Mouse (Mus musculus): ENCODE measurements around the gene C9. TPM values are rescaled to one million over a fixed set of nuclear protein-coding genes. Genes with fewer than 3 reads are reported as not detected.
A peak's percentile ranks its signal among the peaks of the same experiment; 100 is the strongest.

C9 gene
- total RNA-seq (2021), result not detected
- long read RNA-seq, experiment 1, result 0 reads
- long read RNA-seq, experiment 2, result 0 reads

DNA sequence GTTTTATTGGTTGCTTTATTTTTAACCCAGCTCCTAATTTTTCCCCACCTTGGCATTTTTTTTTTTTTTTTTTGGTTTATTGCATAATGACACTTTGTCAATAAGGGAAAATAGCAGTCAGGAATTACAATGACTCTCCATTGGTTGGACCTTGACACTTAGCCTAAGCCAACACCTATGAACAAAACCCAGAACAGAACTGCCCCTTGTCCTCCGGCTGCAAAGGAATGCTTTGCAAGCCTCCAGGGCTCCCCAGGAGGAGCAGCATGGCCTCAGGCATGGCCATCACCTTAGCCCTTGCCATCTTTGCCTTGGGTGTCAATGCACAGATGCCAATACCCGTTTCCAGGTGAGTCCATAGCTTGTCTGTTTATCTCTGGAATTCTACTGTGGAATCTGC lies at the start of gene C9:
C9 (plus strand) TSS at position 193 of the 400 bp plus-strand sequence.
- no peak for DNase-seq (ENCODE audit: low spot score in 2 of 2)
- intact Hi-C loops (cut with DNase I), result no loop called here

- intact Hi-C loops (cut with DNase I), result no loop called here
- DNase-seq (ENCODE audit: low spot score in 2 of 2), result no peak
Observed at GRCm38 (mm10) chr15:6398211-6398610, 46.9 kb upstream of the C9 start.

DNA sequence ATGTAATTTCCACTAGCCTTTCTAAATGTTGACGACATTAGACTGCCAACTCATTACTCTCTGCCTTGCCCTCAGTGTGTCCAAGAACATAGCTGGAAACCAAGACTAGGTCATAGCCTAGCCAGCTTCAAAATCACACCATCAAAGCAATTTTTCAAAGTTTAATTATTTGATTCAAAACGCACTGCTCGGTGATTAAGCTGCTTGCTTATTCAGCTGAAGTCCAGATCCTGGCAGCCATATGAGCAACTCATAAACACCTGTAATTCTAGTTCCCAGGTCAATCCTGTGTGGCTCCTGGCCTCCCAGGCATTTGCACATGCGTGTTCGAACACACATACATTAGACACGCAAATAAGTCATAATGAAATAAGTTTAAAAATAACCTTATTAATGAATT lies 46.2 kb upstream of the C9 start:
- intact Hi-C loops (cut with DNase I), result no loop called here

DNA sequence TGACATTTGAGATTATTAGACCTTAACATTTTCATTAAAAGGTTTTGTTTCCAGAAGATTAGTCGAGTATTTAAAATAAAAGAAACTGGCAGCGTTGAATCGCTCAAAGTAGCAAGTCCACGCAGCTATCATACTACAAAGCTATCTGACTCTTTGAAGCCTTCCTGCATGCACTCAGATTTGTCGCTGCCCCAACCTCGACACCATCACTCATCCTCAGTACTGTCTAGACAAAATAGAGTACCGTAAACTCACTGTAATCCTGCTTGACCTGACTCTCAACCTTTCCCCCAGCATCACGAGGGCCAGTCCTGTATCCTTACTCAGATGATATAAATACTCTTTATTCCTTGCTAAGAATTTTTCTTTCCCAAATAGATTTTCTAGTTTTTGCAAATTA lies 45.0 kb upstream of the C9 start:
- intact Hi-C loops (cut with DNase I), result no loop called here
- DNase-seq (ENCODE audit: low spot score in 2 of 2), result no peak

More for the DNA sequence above, 46.2 kb upstream of the C9 start:
- no peak for DNase-seq (ENCODE audit: low spot score in 2 of 2)

DNA sequence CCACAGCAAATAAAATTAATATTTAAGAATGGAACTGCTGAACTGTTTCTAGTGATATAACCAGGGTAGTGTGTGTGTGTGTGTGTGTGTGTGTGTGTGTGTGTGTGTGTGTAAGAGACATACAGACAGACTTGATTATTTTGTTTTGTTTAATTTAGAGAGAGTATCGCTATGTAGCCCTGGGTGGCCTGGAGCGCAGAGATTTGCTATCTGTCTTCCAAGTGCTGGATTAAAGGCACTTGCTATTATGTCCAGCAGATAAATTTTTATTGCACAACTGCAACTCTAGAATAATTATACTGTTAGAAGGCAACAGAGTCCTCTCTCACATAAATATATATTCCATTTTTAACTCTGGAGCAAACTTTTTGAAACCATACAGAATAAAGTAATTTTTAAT lies 42.7 kb upstream of the C9 start:
- intact Hi-C loops (cut with DNase I), result no loop called here
- no peak for DNase-seq (ENCODE audit: low spot score in 2 of 2)

DNA sequence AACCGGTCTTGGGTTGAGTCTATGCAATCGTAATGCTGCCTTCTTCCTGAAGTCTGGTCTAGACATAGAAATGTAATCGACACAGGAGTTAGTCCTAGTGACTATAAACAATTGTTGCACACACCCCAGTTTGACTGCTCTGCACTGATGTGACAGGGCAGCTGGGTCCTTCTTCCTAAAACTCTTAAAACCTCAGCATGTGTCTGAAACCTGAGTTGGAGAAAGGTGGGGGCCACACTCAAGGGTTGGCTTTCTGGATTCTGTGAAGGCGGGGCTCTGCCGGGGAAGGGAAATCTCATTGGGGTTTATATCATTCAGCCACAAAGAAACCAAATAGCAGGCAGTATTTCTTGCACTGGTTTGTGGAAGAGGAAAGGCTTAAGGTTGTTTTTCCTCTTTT lies 41.0 kb upstream of the C9 start:
- intact Hi-C loops (cut with DNase I), result no loop called here

GRCm38 (mm10) chr15:6406771-6407170 lies 38.4 kb upstream of the C9 start:
- intact Hi-C loops (cut with DNase I), result no loop called here
- no peak for DNase-seq (ENCODE audit: low spot score in 2 of 2)

More for the DNA sequence above, 41.0 kb upstream of the C9 start:
- no peak for DNase-seq (ENCODE audit: low spot score in 2 of 2)

- intact Hi-C loops (cut with DNase I), result no loop called here
- no peak for DNase-seq (ENCODE audit: low spot score in 2 of 2)
Observed at GRCm38 (mm10) chr15:6409031-6409430, 36.1 kb upstream of the C9 start.

GRCm38 (mm10) chr15:6410161-6410560 lies 35.0 kb upstream of the C9 start:
- DNase-seq (ENCODE audit: low spot score in 2 of 2), result no peak
- intact Hi-C loops (cut with DNase I), result no loop called here

DNA sequence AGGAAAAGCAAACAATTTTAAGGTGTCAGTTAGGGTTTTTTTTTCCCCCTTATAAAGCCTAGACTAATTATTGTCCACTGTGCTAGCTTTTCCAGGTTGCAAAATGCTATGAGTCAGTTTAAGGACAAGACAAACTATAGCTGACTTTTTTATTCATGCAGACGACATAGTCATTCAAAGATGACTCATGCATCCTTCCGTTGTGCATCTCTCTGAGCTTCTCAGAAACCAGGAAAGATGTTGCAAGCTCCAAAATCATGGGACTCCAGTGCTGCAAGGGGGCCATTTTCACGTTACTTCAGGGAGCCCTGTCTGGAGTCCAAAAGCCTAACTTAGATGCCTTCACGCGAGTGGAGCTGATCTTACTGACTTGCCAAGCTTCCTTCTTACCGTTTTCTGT lies 33.8 kb upstream of the C9 start:
- intact Hi-C loops (cut with DNase I), result no loop called here
- peak in 1 of 2 experiments; percentile 15 for DNase-seq (ENCODE audit: low spot score in 2 of 2)

GRCm38 (mm10) chr15:6415317-6415716 lies 29.8 kb upstream of the C9 start:
- intact Hi-C loops (cut with DNase I), result no loop called here
- DNase-seq (ENCODE audit: low spot score in 2 of 2), result no peak

- no peak for DNase-seq (ENCODE audit: low spot score in 2 of 2)
- intact Hi-C loops (cut with DNase I), result no loop called here
Observed at GRCm38 (mm10) chr15:6431777-6432176, 13.3 kb upstream of the C9 start.

GRCm38 (mm10) chr15:6432411-6432810 lies 12.7 kb upstream of the C9 start:
- intact Hi-C loops (cut with DNase I), result no loop called here
- peak in 1 of 2 experiments; percentile 13 for DNase-seq (ENCODE audit: low spot score in 2 of 2)

DNA sequence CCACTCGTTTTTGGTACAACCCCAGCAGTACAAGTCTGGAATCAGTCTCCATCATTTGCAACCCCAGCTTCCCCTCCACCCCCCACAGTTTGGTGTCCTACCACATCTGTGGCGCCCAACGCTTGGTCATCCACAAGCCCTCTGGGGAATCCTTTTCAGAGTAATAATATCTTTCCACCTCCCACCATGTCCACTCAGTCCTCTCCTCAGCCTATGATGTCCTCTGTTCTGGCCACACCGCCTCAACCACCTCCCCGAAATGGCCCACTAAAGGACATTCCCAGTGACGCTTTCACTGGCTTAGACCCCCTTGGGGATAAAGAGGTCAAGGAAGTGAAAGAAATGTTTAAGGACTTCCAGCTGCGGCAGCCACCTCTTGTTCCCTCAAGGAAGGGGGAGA lies 9.8 kb upstream of the C9 start:
- no peak for DNase-seq (ENCODE audit: low spot score in 2 of 2)
- intact Hi-C loops (cut with DNase I), result loop anchor here (1.0 kb wide), 1 partner anchor 197 kb away; no protein-coding TSS in a partner anchor

DNA sequence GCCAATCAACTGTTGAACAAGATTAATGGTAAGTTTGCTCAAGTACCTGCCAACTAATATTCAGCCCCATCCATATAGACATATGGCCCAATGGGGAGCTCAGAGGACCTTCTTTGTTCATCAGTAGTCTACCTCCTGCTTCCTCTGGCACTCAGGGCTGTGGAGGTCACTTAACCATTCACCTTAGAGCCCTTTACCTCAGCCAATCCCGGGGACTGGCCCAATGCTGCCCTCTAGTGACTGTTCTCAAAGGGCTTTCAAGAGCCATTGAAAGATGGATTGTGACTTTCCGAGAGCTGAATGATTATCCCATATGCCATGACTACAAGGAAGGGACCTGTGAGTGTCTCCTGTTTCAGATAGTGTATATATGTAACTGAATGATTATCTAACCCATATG lies 9.4 kb upstream of the C9 start:
- DNase-seq (ENCODE audit: low spot score in 2 of 2), result peak in 1 of 2 experiments; percentile 24

DNA sequence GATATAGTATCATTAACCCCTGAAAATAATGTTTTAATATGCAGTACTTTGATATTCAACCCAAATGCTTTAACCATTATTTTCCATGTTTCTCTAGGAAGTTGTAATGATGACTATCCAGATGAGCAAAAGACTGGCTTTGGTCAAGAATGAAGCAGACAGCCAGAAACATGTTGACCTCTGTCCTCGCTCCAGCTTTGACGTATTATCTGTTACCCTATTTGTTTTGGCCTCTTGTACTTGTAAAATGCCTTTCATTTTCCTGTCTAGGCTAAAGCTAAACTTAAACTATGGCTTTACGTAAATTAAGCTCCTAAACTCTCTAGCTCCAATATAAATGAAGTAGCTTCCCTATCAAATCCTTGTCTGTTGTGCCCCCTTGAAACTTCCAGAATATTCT lies 6.4 kb upstream of the C9 start:
- intact Hi-C loops (cut with DNase I), result no loop called here
- DNase-seq (ENCODE audit: low spot score in 2 of 2), result no peak

More for the DNA sequence above, 9.4 kb upstream of the C9 start:
- intact Hi-C loops (cut with DNase I), result loop anchor here (1.0 kb wide), 1 partner anchor 197 kb away; no protein-coding TSS in a partner anchor

GRCm38 (mm10) chr15:6444452-6444851 lies 675 bp upstream of the C9 start:
- DNase-seq (ENCODE audit: low spot score in 2 of 2), result no peak
- intact Hi-C loops (cut with DNase I), result no loop called here

DNA sequence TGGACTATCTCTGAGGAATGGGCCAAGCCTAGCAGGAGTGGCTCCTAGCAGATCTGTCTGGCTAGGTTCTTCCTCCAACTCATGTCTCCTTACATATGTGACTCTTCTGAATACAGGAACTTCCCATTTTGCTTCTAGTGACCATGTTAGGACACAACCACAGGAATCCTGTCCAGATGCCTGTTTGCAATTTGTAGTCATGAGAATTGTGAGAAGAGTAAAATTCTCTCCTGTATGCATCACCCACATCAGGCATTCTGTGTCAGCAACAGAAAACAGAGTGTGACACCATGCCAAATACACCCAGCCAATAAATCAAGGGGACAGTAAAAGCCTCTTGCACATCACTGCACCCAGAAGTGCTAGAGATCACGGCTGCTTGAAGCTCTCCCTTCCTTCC lies 1.1 kb downstream of the C9 start:
- DNase-seq (ENCODE audit: low spot score in 2 of 2), result no peak
- intact Hi-C loops (cut with DNase I), result no loop called here

GRCm38 (mm10) chr15:6448892-6449291 lies 3.8 kb downstream of the C9 start:
- no peak for DNase-seq (ENCODE audit: low spot score in 2 of 2)
- intact Hi-C loops (cut with DNase I), result no loop called here

DNA sequence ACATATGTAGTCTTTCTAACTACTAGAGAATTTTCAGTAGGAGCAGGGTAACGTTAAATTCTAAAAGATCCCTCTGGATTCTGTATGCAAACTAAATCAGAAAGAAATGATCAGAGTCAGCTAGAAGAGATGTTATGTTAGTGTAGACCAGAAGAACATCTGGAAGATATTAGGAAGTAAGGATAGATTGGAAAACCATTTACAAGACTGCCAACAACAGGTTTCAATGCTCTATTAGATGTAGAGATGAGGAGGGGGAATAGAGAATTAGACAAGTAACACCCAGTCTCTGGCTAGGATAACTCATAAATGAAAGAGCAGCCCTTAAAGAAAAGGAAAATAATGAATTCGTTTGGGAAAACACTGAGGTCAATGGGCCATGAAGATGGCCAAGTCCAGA lies 9.3 kb downstream of the C9 start:
- intact Hi-C loops (cut with DNase I), result no loop called here
- no peak for DNase-seq (ENCODE audit: low spot score in 2 of 2)

DNA sequence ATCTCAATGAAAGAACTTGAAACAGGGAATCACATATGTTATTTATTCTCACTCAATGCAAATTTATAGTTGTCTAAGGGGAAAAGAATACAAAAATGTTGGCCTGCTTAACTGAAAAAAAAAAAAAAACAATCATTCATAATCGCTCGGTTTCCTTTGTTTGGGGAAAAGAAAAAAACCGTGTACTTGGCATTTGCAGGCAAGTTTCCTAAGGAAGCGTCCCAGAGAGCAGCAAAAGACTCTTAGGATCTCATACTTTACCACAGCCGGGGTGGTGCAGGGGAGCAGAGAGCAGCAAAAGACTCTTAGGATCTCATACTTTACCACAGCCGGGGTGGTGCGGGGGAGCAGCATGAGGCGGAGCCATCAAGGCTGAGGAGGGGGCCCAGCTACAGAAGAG lies 16.3 kb downstream of the C9 start:
- no peak for DNase-seq (ENCODE audit: low spot score in 2 of 2)
- intact Hi-C loops (cut with DNase I), result no loop called here

DNA sequence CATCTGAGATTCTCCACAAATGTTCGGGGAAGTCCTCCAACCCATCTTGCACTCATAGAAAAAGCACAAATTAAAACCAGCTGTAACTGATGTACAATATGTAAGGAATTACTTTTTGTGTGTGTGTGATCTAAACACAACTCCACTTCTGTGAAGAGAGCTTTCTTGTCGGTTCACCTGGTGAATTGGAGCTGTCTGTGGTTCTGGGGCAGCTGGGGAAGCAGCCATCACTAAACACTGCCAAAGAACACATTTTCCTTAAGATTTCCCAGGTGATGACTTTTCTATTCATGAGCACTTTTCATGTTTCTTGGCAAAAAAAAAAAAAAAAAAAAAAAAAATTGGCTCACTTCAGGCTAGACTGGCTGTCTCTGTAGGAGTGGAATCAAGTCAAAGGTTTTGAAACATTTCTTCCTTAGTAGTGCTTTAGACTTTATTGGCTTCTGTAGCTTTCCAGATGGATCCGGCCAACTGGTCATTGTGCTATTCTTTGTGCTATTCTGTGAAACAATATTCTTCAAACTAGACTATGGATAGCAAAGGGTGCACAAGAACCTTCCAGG lies 18.3 kb downstream of the C9 start:
- no peak for DNase-seq (ENCODE audit: low spot score in 2 of 2)
- intact Hi-C loops (cut with DNase I), result no loop called here
